Mouse (Mus musculus): ENCODE measurements around the gene Foxj3. TPM values are rescaled to one million over a fixed set of nuclear protein-coding genes. Genes with fewer than 3 reads are reported as not detected.

The Foxj3 gene
- polyA plus RNA-seq, 1 experiment from 2014 or later: 21.4 TPM

- H3K36me3 ChIP-seq (ENCODE audit: control insufficient read depth, insufficient read depth, low read length): no peaks in the 10 kb centered on the region
- H3K4me2 ChIP-seq (ENCODE audit: low read depth): no peak overlapping the region
- 89% methylated on average over 7 of the region's 7 CpGs for WGBS
- no peak overlapping the region for H3K4me3 ChIP-seq (ENCODE audit: low read depth, low read length)
- DNase-seq (ENCODE audit: low spot score) (no peak), ATAC-seq (ENCODE audit: insufficient read depth, low FRiP score, low TSS enrichment) (no peak)
- no peaks in the 10 kb centered on the region for H3K4me1 ChIP-seq (ENCODE audit: control insufficient read depth, insufficient read depth, low read length)
- H3K27ac ChIP-seq (ENCODE audit: low read depth, low read length): no peak overlapping the region
- no peaks in the 10 kb centered on the region for H3K27me3 ChIP-seq (ENCODE audit: control insufficient read depth, insufficient read depth, low read length)
- no peaks in the 10 kb centered on the region for H3K9me3 ChIP-seq (ENCODE audit: control insufficient read depth, low read length)
- H3K9ac ChIP-seq (ENCODE audit: low read length): no peak overlapping the region
These were observed 99.9 kb downstream of the Foxj3 start for GRCm38 (mm10) chr4:119636731-119637130.

GRCm38 (mm10) chr4:119637176-119637845 lies 100.5 kb downstream of the Foxj3 start, which contains the start of gene Guca2a:
TSS of gene Guca2a (plus strand) at chr4:119637704.
- DNase-seq (ENCODE audit: low spot score) (no peak), ATAC-seq (ENCODE audit: insufficient read depth, low FRiP score, low TSS enrichment) (no peak)
- H3K9ac ChIP-seq (ENCODE audit: low read length): no peak within 1 kb of the TSS
- no peaks in the 10 kb centered on the region for H3K36me3 ChIP-seq (ENCODE audit: control insufficient read depth, insufficient read depth, low read length)
- no peak within 1 kb of the TSS for H3K27ac ChIP-seq (ENCODE audit: low read depth, low read length)
- no peak within 1 kb of the TSS for H3K4me3 ChIP-seq (ENCODE audit: low read depth, low read length)
- H3K4me2 ChIP-seq (ENCODE audit: low read depth): no peak within 1 kb of the TSS
- H3K27me3 ChIP-seq (ENCODE audit: control insufficient read depth, insufficient read depth, low read length): no peaks in the 10 kb centered on the region
- 73% methylated on average over 4 of the region's 4 CpGs for WGBS
- no peaks in the 10 kb centered on the region for H3K9me3 ChIP-seq (ENCODE audit: control insufficient read depth, low read length)
- no peaks in the 10 kb centered on the region for H3K4me1 ChIP-seq (ENCODE audit: control insufficient read depth, insufficient read depth, low read length)

- Histone ChIP-seq H3K4me1 (ENCODE audit: control insufficient read depth, insufficient read depth, low read length) (no peaks in the 10 kb centered on the region), H3K36me3 (ENCODE audit: control insufficient read depth, insufficient read depth, low read length) (no peaks in the 10 kb centered on the region), H3K27me3 (ENCODE audit: control insufficient read depth, insufficient read depth, low read length) (no peaks in the 10 kb centered on the region), H3K27ac (ENCODE audit: low read depth, low read length) (no peak overlapping the region), H3K9me3 (ENCODE audit: control insufficient read depth, low read length) (no peaks in the 10 kb centered on the region), H3K9ac (ENCODE audit: low read length) (no peak overlapping the region), H3K4me3 (ENCODE audit: low read depth, low read length) (no peak overlapping the region), H3K4me2 (ENCODE audit: low read depth) (no peak overlapping the region)
- 78% methylated on average over 6 of the region's 6 CpGs for WGBS
- ATAC-seq (ENCODE audit: insufficient read depth, low FRiP score, low TSS enrichment): no peak
- no peak for DNase-seq (ENCODE audit: low spot score)
These were observed 101.1 kb downstream of the Foxj3 start for GRCm38 (mm10) chr4:119637946-119638345.

GRCm38 (mm10) chr4:119638656-119639055 lies 101.9 kb downstream of the Foxj3 start:
- no peak overlapping the region for H3K27ac ChIP-seq (ENCODE audit: low read depth, low read length)
- H3K27me3 ChIP-seq (ENCODE audit: control insufficient read depth, insufficient read depth, low read length): no peaks in the 10 kb centered on the region
- DNase-seq (ENCODE audit: low spot score) (no peak), ATAC-seq (ENCODE audit: insufficient read depth, low FRiP score, low TSS enrichment) (no peak)
- H3K4me1 ChIP-seq (ENCODE audit: control insufficient read depth, insufficient read depth, low read length): no peaks in the 10 kb centered on the region
- no peak overlapping the region for H3K4me2 ChIP-seq (ENCODE audit: low read depth)
- no peak overlapping the region for H3K9ac ChIP-seq (ENCODE audit: low read length)
- no peaks in the 10 kb centered on the region for H3K9me3 ChIP-seq (ENCODE audit: control insufficient read depth, low read length)
- no peak overlapping the region for H3K4me3 ChIP-seq (ENCODE audit: low read depth, low read length)
- 66% methylated on average over 11 of the region's 11 CpGs for WGBS
- no peaks in the 10 kb centered on the region for H3K36me3 ChIP-seq (ENCODE audit: control insufficient read depth, insufficient read depth, low read length)

GRCm38 (mm10) chr4:119642666-119643065 lies 105.9 kb downstream of the Foxj3 start:
- no peaks in the 10 kb centered on the region for H3K36me3 ChIP-seq (ENCODE audit: control insufficient read depth, insufficient read depth, low read length)
- no peak overlapping the region for H3K4me2 ChIP-seq (ENCODE audit: low read depth)
- H3K27me3 ChIP-seq (ENCODE audit: control insufficient read depth, insufficient read depth, low read length): no peaks in the 10 kb centered on the region
- WGBS: 80% methylated on average over 4 of the region's 4 CpGs
- H3K9me3 ChIP-seq (ENCODE audit: control insufficient read depth, low read length): no peaks in the 10 kb centered on the region
- DNase-seq (ENCODE audit: low spot score) (no peak), ATAC-seq (ENCODE audit: insufficient read depth, low FRiP score, low TSS enrichment) (no peak)
- no peaks in the 10 kb centered on the region for H3K4me1 ChIP-seq (ENCODE audit: control insufficient read depth, insufficient read depth, low read length)
- no peak overlapping the region for H3K9ac ChIP-seq (ENCODE audit: low read length)
- no peak overlapping the region for H3K27ac ChIP-seq (ENCODE audit: low read depth, low read length)
- H3K4me3 ChIP-seq (ENCODE audit: low read depth, low read length): no peak overlapping the region

- Histone ChIP-seq H3K27me3 (ENCODE audit: control insufficient read depth, insufficient read depth, low read length) (no peaks in the 10 kb centered on the region), H3K4me2 (ENCODE audit: low read depth) (no peak overlapping the region), H3K4me1 (ENCODE audit: control insufficient read depth, insufficient read depth, low read length) (no peaks in the 10 kb centered on the region), H3K27ac (ENCODE audit: low read depth, low read length) (no peak overlapping the region), H3K4me3 (ENCODE audit: low read depth, low read length) (no peak overlapping the region), H3K9me3 (ENCODE audit: control insufficient read depth, low read length) (0 out of 2 replicates have a peak, but pooled peaks cover 3% of the 10 kb centered on the region), H3K9ac (ENCODE audit: low read length) (no peak overlapping the region), H3K36me3 (ENCODE audit: control insufficient read depth, insufficient read depth, low read length) (no peaks in the 10 kb centered on the region)
- DNase-seq (ENCODE audit: low spot score) (no peak), ATAC-seq (ENCODE audit: insufficient read depth, low FRiP score, low TSS enrichment) (no peak)
- 80% methylated on average over 1 of the region's 1 CpGs for WGBS
These were observed 120.2 kb downstream of the Foxj3 start for GRCm38 (mm10) chr4:119657011-119657410.

- DNase-seq (ENCODE audit: low spot score) (no peak), ATAC-seq (ENCODE audit: insufficient read depth, low FRiP score, low TSS enrichment) (no peak)
- 68% methylated on average over 2 of the region's 2 CpGs for WGBS
These were observed 121.4 kb downstream of the Foxj3 start for GRCm38 (mm10) chr4:119658246-119658645.

GRCm38 (mm10) chr4:119658731-119659130 lies 121.9 kb downstream of the Foxj3 start, which contains the start of gene Guca2b:
TSS of gene Guca2b (minus strand) at chr4:119658954.
- Histone ChIP-seq H3K9me3 (ENCODE audit: control insufficient read depth, low read length) (no peaks in the 10 kb centered on the region), H3K4me1 (ENCODE audit: control insufficient read depth, insufficient read depth, low read length) (no peaks in the 10 kb centered on the region), H3K27me3 (ENCODE audit: control insufficient read depth, insufficient read depth, low read length) (no peaks in the 10 kb centered on the region), H3K27ac (ENCODE audit: low read depth, low read length) (no peak within 1 kb of the TSS), H3K36me3 (ENCODE audit: control insufficient read depth, insufficient read depth, low read length) (no peaks in the 10 kb centered on the region), H3K4me2 (ENCODE audit: low read depth) (no peak within 1 kb of the TSS), H3K4me3 (ENCODE audit: low read depth, low read length) (no peak within 1 kb of the TSS), H3K9ac (ENCODE audit: low read length) (no peak within 1 kb of the TSS)
- WGBS: 78% methylated on average over 4 of the region's 4 CpGs
- no peak for DNase-seq (ENCODE audit: low spot score)
- ATAC-seq (ENCODE audit: insufficient read depth, low FRiP score, low TSS enrichment): no peak

More at GRCm38 (mm10) chr4:119658246-119658645, 121.4 kb downstream of the Foxj3 start:
- Histone ChIP-seq H3K27me3 (ENCODE audit: control insufficient read depth, insufficient read depth, low read length) (no peaks in the 10 kb centered on the region), H3K27ac (ENCODE audit: low read depth, low read length) (no peak overlapping the region), H3K9me3 (ENCODE audit: control insufficient read depth, low read length) (no peaks in the 10 kb centered on the region), H3K4me1 (ENCODE audit: control insufficient read depth, insufficient read depth, low read length) (no peaks in the 10 kb centered on the region), H3K36me3 (ENCODE audit: control insufficient read depth, insufficient read depth, low read length) (no peaks in the 10 kb centered on the region), H3K4me3 (ENCODE audit: low read depth, low read length) (no peak overlapping the region), H3K9ac (ENCODE audit: low read length) (no peak overlapping the region), H3K4me2 (ENCODE audit: low read depth) (no peak overlapping the region)

GRCm38 (mm10) chr4:119660007-119660406 lies 123.2 kb downstream of the Foxj3 start:
- no peak overlapping the region for H3K4me2 ChIP-seq (ENCODE audit: low read depth)
- WGBS: 85% methylated on average over 8 of the region's 8 CpGs
- ATAC-seq (ENCODE audit: insufficient read depth, low FRiP score, low TSS enrichment): no peak
- no peaks in the 10 kb centered on the region for H3K27me3 ChIP-seq (ENCODE audit: control insufficient read depth, insufficient read depth, low read length)
- H3K9me3 ChIP-seq (ENCODE audit: control insufficient read depth, low read length): no peaks in the 10 kb centered on the region
- H3K36me3 ChIP-seq (ENCODE audit: control insufficient read depth, insufficient read depth, low read length): no peaks in the 10 kb centered on the region
- no peak overlapping the region for H3K4me3 ChIP-seq (ENCODE audit: low read depth, low read length)
- no peak overlapping the region for H3K9ac ChIP-seq (ENCODE audit: low read length)
- DNase-seq (ENCODE audit: low spot score): no peak
- H3K27ac ChIP-seq (ENCODE audit: low read depth, low read length): no peak overlapping the region
- no peaks in the 10 kb centered on the region for H3K4me1 ChIP-seq (ENCODE audit: control insufficient read depth, insufficient read depth, low read length)

Measured in neural tube, embryonic 11.5 days (tissue).